ENCODE assay signal across 9 mouse cellular contexts in genomic region chr19:25450869-25451629, GRCm38 (mm10). TPM values are rescaled to one million over a fixed set of nuclear protein-coding genes. Genes with fewer than 3 reads are reported as not detected.
DNase-seq lines count a peak whose midpoint lies in the region; ATAC-seq lines count a peak whose summit lies in the region.
"Had no signal": no experiment of that assay in that cellular context is flagged by ENCODE, and none has a peak within 500 bp of the region (broad histone marks: within the 10 kb centered on the region; RNA-seq: fewer than 3 reads in every experiment).

No protein-coding gene starts in this region.

- DNase-seq in adrenal gland, adult (ENCODE audit: inconsistent age in 2 of 2, low spot score in 1 of 2) = peak; percentile 19 to 75
- no peak for DNase-seq in adrenal gland, adult 8-10 months
- DNase-seq in midbrain, embryonic 11.5 days (ENCODE audit: low spot score, missing footprints) = peak; percentile 93
- DNase-seq in c-Kit-positive CD71-negative TER-119-negative erythroid progenitor cells, embryonic 14.5 days (ENCODE audit: low read depth) = peak; percentile 19
- DNase-seq in hindbrain, embryonic 11.5 days (ENCODE audit: low spot score) = peak; percentile 73
- peak; percentile 48 for DNase-seq in right cerebral cortex, postnatal 4 days

- 51% methylated on average over 11 of the region's 11 CpGs for WGBS in midbrain, embryonic 11.5 days
- WGBS in midbrain, embryonic 15.5 days = 46% methylated on average over 11 of the region's 11 CpGs
- WGBS in hindbrain, embryonic 11.5 days = 54% methylated on average over 11 of the region's 11 CpGs
- WGBS in limb, embryonic 13.5 days = 46% methylated on average over 11 of the region's 11 CpGs

- H3K4me1 ChIP-seq in midbrain, embryonic 11.5 days (ENCODE audit: control insufficient read depth, insufficient read depth, low read length) = no peaks in the 10 kb centered on the region
- H3K4me1 ChIP-seq in midbrain, embryonic 15.5 days = no peaks in the 10 kb centered on the region
- H3K4me1 ChIP-seq in hindbrain, embryonic 11.5 days (replicated peaks; ENCODE audit: control insufficient read depth, insufficient read depth, low read length) = no peaks in the 10 kb centered on the region
- no peaks in the 10 kb centered on the region for H3K4me1 ChIP-seq in limb, embryonic 13.5 days
- H3K4me1 ChIP-seq: limb, embryonic 12.5 days had no signal

- no peak overlapping the region for H3K4me3 ChIP-seq in midbrain, embryonic 11.5 days (ENCODE audit: low read depth, low read length)
- H3K4me3 ChIP-seq in midbrain, embryonic 15.5 days = no peak overlapping the region
- H3K4me3 ChIP-seq in hindbrain, embryonic 11.5 days (ENCODE audit: low read depth, low read length) = no peak overlapping the region
- H3K4me3 ChIP-seq in limb, embryonic 13.5 days = no peak overlapping the region
- H3K4me3 ChIP-seq: limb, embryonic 12.5 days had no signal

- H3K9ac ChIP-seq in midbrain, embryonic 11.5 days (ENCODE audit: low read length) = no peak overlapping the region
- H3K9ac ChIP-seq in midbrain, embryonic 15.5 days = no peak overlapping the region
- no peak overlapping the region for H3K9ac ChIP-seq in hindbrain, embryonic 11.5 days (ENCODE audit: low read depth, low read length)
- no peak overlapping the region for H3K9ac ChIP-seq in limb, embryonic 13.5 days
- H3K9ac ChIP-seq: limb, embryonic 12.5 days had no signal

- no peak overlapping the region for H3K4me2 ChIP-seq in midbrain, embryonic 11.5 days
- no peak overlapping the region for H3K4me2 ChIP-seq in midbrain, embryonic 15.5 days
- H3K4me2 ChIP-seq in hindbrain, embryonic 11.5 days (replicated peaks; ENCODE audit: low read depth, low read length) = no peak overlapping the region
- no peak overlapping the region for H3K4me2 ChIP-seq in limb, embryonic 13.5 days (replicated peaks)
- H3K4me2 ChIP-seq: limb, embryonic 12.5 days had no signal

- H3K36me3 ChIP-seq in midbrain, embryonic 11.5 days (ENCODE audit: control insufficient read depth, insufficient read depth, low read length) = no peaks in the 10 kb centered on the region
- H3K36me3 ChIP-seq in midbrain, embryonic 15.5 days (replicated peaks) = no peaks in the 10 kb centered on the region
- no peaks in the 10 kb centered on the region for H3K36me3 ChIP-seq in hindbrain, embryonic 11.5 days (ENCODE audit: control insufficient read depth, insufficient read depth, low read length)
- H3K36me3 ChIP-seq in limb, embryonic 13.5 days = no peaks in the 10 kb centered on the region
- H3K36me3 ChIP-seq: limb, embryonic 12.5 days had no signal

- no peaks in the 10 kb centered on the region for H3K9me3 ChIP-seq in midbrain, embryonic 11.5 days (ENCODE audit: control insufficient read depth, low read length)
- no peaks in the 10 kb centered on the region for H3K9me3 ChIP-seq in midbrain, embryonic 15.5 days
- H3K9me3 ChIP-seq in hindbrain, embryonic 11.5 days (ENCODE audit: control insufficient read depth, low read length) = no peaks in the 10 kb centered on the region
- no peaks in the 10 kb centered on the region for H3K9me3 ChIP-seq in limb, embryonic 13.5 days
- H3K9me3 ChIP-seq: limb, embryonic 12.5 days had no signal

- no peak overlapping the region for H3K27ac ChIP-seq in midbrain, embryonic 11.5 days (ENCODE audit: low read depth, low read length)
- no peak overlapping the region for H3K27ac ChIP-seq in midbrain, embryonic 15.5 days
- H3K27ac ChIP-seq in hindbrain, embryonic 11.5 days (ENCODE audit: low read depth, low read length) = no peak overlapping the region
- H3K27ac ChIP-seq in limb, embryonic 13.5 days = no peak overlapping the region
- H3K27ac ChIP-seq: limb, embryonic 12.5 days had no signal

- ATAC-seq in midbrain, embryonic 11.5 days (ENCODE audit: low FRiP score) = 0 out of 2 replicates have a peak, but pooled peaks have one; percentile 35
- ATAC-seq in midbrain, embryonic 15.5 days (replicated peaks) = no peak
- ATAC-seq in hindbrain, embryonic 11.5 days (ENCODE audit: low FRiP score) = peak; percentile 25; the same call in 1 of the 2 replicates
- ATAC-seq in limb, embryonic 13.5 days (ENCODE audit: low FRiP score, low read depth) = peak; percentile 61; the same call in 1 of the 2 replicates

- H3K27me3 ChIP-seq in midbrain, embryonic 11.5 days (ENCODE audit: control insufficient read depth, insufficient read depth, low read length) = no peaks in the 10 kb centered on the region
- no peaks in the 10 kb centered on the region for H3K27me3 ChIP-seq in midbrain, embryonic 15.5 days (replicated peaks)
- no peaks in the 10 kb centered on the region for H3K27me3 ChIP-seq in hindbrain, embryonic 11.5 days (ENCODE audit: control insufficient read depth, insufficient read depth, low read length)
- 0 out of 2 replicates have a peak, but pooled peaks cover 4% of the 10 kb centered on the region for H3K27me3 ChIP-seq in limb, embryonic 13.5 days

RNA-seq across cellular contexts. Expression of gene Dmrt1, which starts 54.4 kb away (rescaled TPM):
- not detected for total RNA-seq in adrenal gland, adult 8-10 months (2022)
- not detected in 2 replicates for polyA plus RNA-seq in midbrain, embryonic 11.5 days (2014; fragmentation: Nextera tagmentation; extraction: Ambion mirVana)
- polyA plus RNA-seq in midbrain, embryonic 15.5 days (2015; fragmentation: Nextera tagmentation; extraction: Ambion mirVana) = not detected in 2 replicates
- 0.06 and 0.15 TPM in 2 replicates for polyA plus RNA-seq in hindbrain, embryonic 11.5 days (2014; fragmentation: Nextera tagmentation; extraction: Ambion mirVana)
- polyA plus RNA-seq in limb, embryonic 13.5 days (2015; fragmentation: Nextera tagmentation; extraction: Ambion mirVana) = 0.11 and 0.15 TPM in 2 replicates
